Mouse (Mus musculus) kidney, embryonic 16.5 days (tissue): ENCODE data around the gene Lonp2. TPM values are rescaled to one million over a fixed set of nuclear protein-coding genes. Genes with fewer than 3 reads are reported as not detected.

ENCODE experiments used
- ATAC-seq: fragments of 200-750 bp; cut with Nextera tagmentation; 2 replicates; pipeline ENCODE4 v1.8.0; 2017; ENCODE audit warnings: moderate TSS enrichment; ENCODE audit not compliant: low FRiP score, low TSS enrichment
- H3K27ac ChIP-seq: fragments of 300-500 bp; sonication (generic); 2 replicates; pipeline ENCODE4 v1.5.1; 2014; ENCODE audit warnings: low read length
- H3K27me3 ChIP-seq: fragments of 300-500 bp; sonication (generic); 2 replicates; pipeline ENCODE4 v1.6.1; 2014; ENCODE audit warnings: low read length, control low read depth, mixed read lengths; ENCODE audit not compliant: insufficient read depth
- H3K36me3 ChIP-seq: fragments of 300-500 bp; sonication (generic); 2 replicates; pipeline ENCODE4 v1.6.1; 2014; ENCODE audit warnings: low read length, control low read depth, mixed read lengths; ENCODE audit not compliant: insufficient read depth
- H3K4me1 ChIP-seq: fragments of 300-500 bp; sonication (generic); 2 replicates; pipeline ENCODE4 v1.6.1; 2014; ENCODE audit warnings: low read length, control low read depth, mixed read lengths; ENCODE audit not compliant: insufficient read depth
- H3K4me2 ChIP-seq: fragments of 300-500 bp; sonication (generic); replicated peaks from 2 replicates; pipeline ENCODE4 v1.6.1; 2014; ENCODE audit warnings: low read depth, low read length
- H3K4me3 ChIP-seq: fragments of 300-500 bp; sonication (generic); 2 replicates; pipeline ENCODE4 v1.5.1; 2014; ENCODE audit warnings: mild to moderate bottlenecking, low read length
- H3K9ac ChIP-seq: fragments of 300-500 bp; sonication (generic); replicated peaks from 2 replicates; pipeline ENCODE4 v1.6.1; 2014; ENCODE audit warnings: low read length
- H3K9me3 ChIP-seq: fragments of 300-500 bp; sonication (generic); 2 replicates; pipeline ENCODE4 v1.6.1; 2016; ENCODE audit warnings: low read length, control low read depth
- WGBS: fragments of 180-500 bp; shearing (Covaris S2); extraction: QIAGEN DNeasy Blood & Tissue Kit; methylation state at CpG from one replicate; pipeline ENCODE4 v1.1.7; 2014; 5-methylcytosine and 5-hydroxymethylcytosine counted together
- polyA plus RNA-seq: library from polyadenylated mRNA; unstranded; fragments of >200 nt; fragmentation: Nextera tagmentation; extraction: Ambion mirVana; gene quantifications from 2 replicates; pipeline ENCODE4 v1.2.1, GENCODE M21; 2015

The Lonp2 gene
- polyA plus RNA-seq, 1 experiment from 2014 or later = 77.6 TPM

GRCm38 (mm10) chr8:86615095-86615769, 8.6 kb upstream of the Lonp2 start:
- Histone ChIP-seq H3K4me2 (no peak overlapping the region), H3K4me1 (no peaks in the 10 kb centered on the region), H3K36me3 (no peaks in the 10 kb centered on the region), H3K9me3 (no peaks in the 10 kb centered on the region), H3K27ac (no peak overlapping the region), H3K4me3 (no peak overlapping the region), H3K9ac (no peak overlapping the region), H3K27me3 (no peaks in the 10 kb centered on the region)
- WGBS = 93% methylated on average over 6 of the region's 6 CpGs
- ATAC-seq = no peak

GRCm38 (mm10) chr8:86617759-86618387, 6.0 kb upstream of the Lonp2 start:
- no peak overlapping the region for H3K27ac ChIP-seq
- H3K4me1 ChIP-seq = no peaks in the 10 kb centered on the region
- H3K36me3 ChIP-seq = no peaks in the 10 kb centered on the region
- ATAC-seq = no peak
- H3K4me3 ChIP-seq = no peak overlapping the region
- no peak overlapping the region for H3K4me2 ChIP-seq
- 84% methylated on average over 7 of the region's 7 CpGs for WGBS
- H3K9me3 ChIP-seq = no peaks in the 10 kb centered on the region
- H3K9ac ChIP-seq = no peak overlapping the region
- no peaks in the 10 kb centered on the region for H3K27me3 ChIP-seq

GRCm38 (mm10) chr8:86623551-86623910, 312 bp upstream of the Lonp2 start:
- Histone ChIP-seq H3K4me3 (peak overlapping the region; percentile 80), H3K4me1 (peaks cover 6% of the 10 kb centered on the region), H3K9me3 (no peaks in the 10 kb centered on the region), H3K36me3 (no peaks in the 10 kb centered on the region), H3K27me3 (no peaks in the 10 kb centered on the region), H3K4me2 (peak overlapping the region; percentile 58), H3K9ac (peak overlapping the region; percentile 80), H3K27ac (peak overlapping the region; percentile 69)
- no peak for ATAC-seq
- under 1% methylated on average over 10 of the region's 14 CpGs for WGBS

- WGBS = 27% methylated on average over 7 of the region's 7 CpGs
- H3K27ac ChIP-seq = no peak overlapping the region
Observed at GRCm38 (mm10) chr8:86624915-86625314, 1.1 kb downstream of the Lonp2 start.

GRCm38 (mm10) chr8:86630212-86630611, 6.4 kb downstream of the Lonp2 start:
- H3K9ac ChIP-seq = no peak overlapping the region
- peaks cover 9% of the 10 kb centered on the region; the same call in 1 of the 2 replicates for H3K36me3 ChIP-seq
- ATAC-seq = no peak

More at GRCm38 (mm10) chr8:86624915-86625314, 1.1 kb downstream of the Lonp2 start:
- Histone ChIP-seq H3K36me3 (no peaks in the 10 kb centered on the region), H3K4me2 (peak overlapping the region; percentile 58), H3K27me3 (no peaks in the 10 kb centered on the region), H3K9ac (peak overlapping the region; percentile 75), H3K4me3 (peak overlapping the region; percentile 80), H3K9me3 (no peaks in the 10 kb centered on the region), H3K4me1 (peaks cover 6% of the 10 kb centered on the region)
- no peak for ATAC-seq

GRCm38 (mm10) chr8:86631395-86631794, 7.6 kb downstream of the Lonp2 start:
- peaks cover 17% of the 10 kb centered on the region for H3K36me3 ChIP-seq
- no peak overlapping the region for H3K27ac ChIP-seq
- no peaks in the 10 kb centered on the region for H3K27me3 ChIP-seq
- no peaks in the 10 kb centered on the region for H3K4me1 ChIP-seq
- no peaks in the 10 kb centered on the region for H3K9me3 ChIP-seq
- no peak for ATAC-seq
- WGBS = 69% methylated on average over 4 of the region's 4 CpGs
- no peak overlapping the region for H3K4me3 ChIP-seq
- H3K4me2 ChIP-seq = no peak overlapping the region
- no peak overlapping the region for H3K9ac ChIP-seq

More at GRCm38 (mm10) chr8:86630212-86630611, 6.4 kb downstream of the Lonp2 start:
- H3K27ac ChIP-seq = no peak overlapping the region
- H3K4me3 ChIP-seq = no peak overlapping the region
- H3K4me1 ChIP-seq = peaks cover 1% of the 10 kb centered on the region
- no peaks in the 10 kb centered on the region for H3K9me3 ChIP-seq
- H3K27me3 ChIP-seq = no peaks in the 10 kb centered on the region
- H3K4me2 ChIP-seq = no peak overlapping the region
- 90% methylated on average over 5 of the region's 5 CpGs for WGBS

- H3K4me2 ChIP-seq = no peak overlapping the region
- 90% methylated on average over 4 of the region's 4 CpGs for WGBS
- H3K27me3 ChIP-seq = no peaks in the 10 kb centered on the region
- H3K36me3 ChIP-seq = peaks cover 45% of the 10 kb centered on the region
- ATAC-seq = no peak
- H3K4me3 ChIP-seq = no peak overlapping the region
- H3K4me1 ChIP-seq = no peaks in the 10 kb centered on the region
- no peaks in the 10 kb centered on the region for H3K9me3 ChIP-seq
- no peak overlapping the region for H3K9ac ChIP-seq
- no peak overlapping the region for H3K27ac ChIP-seq
Observed at GRCm38 (mm10) chr8:86637826-86638225, 14.0 kb downstream of the Lonp2 start.

- no peak overlapping the region for H3K4me3 ChIP-seq
- H3K36me3 ChIP-seq = peaks cover 45% of the 10 kb centered on the region
- H3K27me3 ChIP-seq = no peaks in the 10 kb centered on the region
- no peak overlapping the region for H3K9ac ChIP-seq
- no peak overlapping the region for H3K4me2 ChIP-seq
- H3K4me1 ChIP-seq = no peaks in the 10 kb centered on the region
- no peaks in the 10 kb centered on the region for H3K9me3 ChIP-seq
- ATAC-seq = no peak
- 86% methylated on average over 4 of the region's 4 CpGs for WGBS
- no peak overlapping the region for H3K27ac ChIP-seq
Observed at GRCm38 (mm10) chr8:86638981-86639380, 15.1 kb downstream of the Lonp2 start.

GRCm38 (mm10) chr8:86642682-86643081, 18.8 kb downstream of the Lonp2 start:
- no peak for ATAC-seq
- WGBS = 83% methylated on average over 3 of the region's 3 CpGs
- no peak overlapping the region for H3K9ac ChIP-seq
- peaks cover 26% of the 10 kb centered on the region; the same call in 1 of the 2 replicates for H3K36me3 ChIP-seq
- H3K4me3 ChIP-seq = no peak overlapping the region
- no peak overlapping the region for H3K27ac ChIP-seq
- no peaks in the 10 kb centered on the region for H3K27me3 ChIP-seq
- H3K4me1 ChIP-seq = no peaks in the 10 kb centered on the region
- no peak overlapping the region for H3K4me2 ChIP-seq
- no peaks in the 10 kb centered on the region for H3K9me3 ChIP-seq

GRCm38 (mm10) chr8:86644661-86645060, 20.8 kb downstream of the Lonp2 start:
- no peak overlapping the region for H3K4me3 ChIP-seq
- no peak overlapping the region for H3K4me2 ChIP-seq
- H3K27me3 ChIP-seq = no peaks in the 10 kb centered on the region
- H3K27ac ChIP-seq = no peak overlapping the region
- no peak overlapping the region for H3K9ac ChIP-seq
- no peaks in the 10 kb centered on the region for H3K4me1 ChIP-seq
- H3K9me3 ChIP-seq = no peaks in the 10 kb centered on the region
- whole genome bisulfite sequencing = 96% methylated on average over 4 of the region's 4 CpGs
- peaks cover 10% of the 10 kb centered on the region; the same call in 1 of the 2 replicates for H3K36me3 ChIP-seq
- ATAC-seq = no peak
